ENCODE assay signal across 7 mouse cellular contexts in the genomic region with DNA sequence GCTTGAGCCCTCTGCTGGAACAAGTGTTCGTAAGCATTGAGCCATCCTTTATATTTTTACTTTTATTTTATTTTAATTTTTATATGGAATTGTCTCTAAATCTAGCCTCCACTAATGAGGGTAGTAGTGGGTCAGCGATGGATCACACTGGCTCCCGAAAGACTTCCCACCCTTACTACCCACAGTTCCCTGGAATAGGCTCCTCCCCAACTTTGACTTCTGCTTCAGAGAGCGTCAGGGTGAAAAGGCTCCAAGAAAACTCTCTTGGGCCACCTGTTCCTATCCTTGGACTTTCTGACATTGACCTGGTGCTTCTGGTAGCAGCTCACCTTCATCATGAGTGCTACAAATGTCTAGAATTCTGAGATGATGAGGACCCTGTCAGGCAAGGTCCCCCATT. TPM values are rescaled to one million over a fixed set of nuclear protein-coding genes. Genes with fewer than 3 reads are reported as not detected.
DNase-seq lines count a peak whose midpoint lies in the region; ATAC-seq and TF ChIP-seq lines count a peak whose summit lies in the region.

No protein-coding gene starts in this region.

- TF ChIP-seq EP300 in CH12.LX (IDR thresholded peaks at IDR 0.05; ENCODE audit: low read length) (no peak), ES-Bruce4 (IDR thresholded peaks at IDR 0.05; ENCODE audit: insufficient read depth, low read depth, low read length) (no peak)

- H3K4me2 ChIP-seq in CH12.LX (ENCODE audit: insufficient read depth, low read depth, poor library complexity, severe bottlenecking) = peak overlapping the region; percentile 90
- H3K4me2 ChIP-seq in forebrain, postnatal 0 days (ENCODE audit: low read depth) = peak overlapping the region; percentile 96
- peak overlapping the region; percentile 98 for H3K4me2 ChIP-seq in liver, embryonic 15.5 days

- dilution Hi-C loops in CH12.LX (cut with MboI; ENCODE audit: extremely low pct_ligation_motif_present, extremely low pct_unique_long_range_greater_than_20kb, low sequenced_read_pairs) = no loop called here

- WGBS in forebrain, postnatal 0 days = 4% methylated on average over 4 of the region's 4 CpGs
- 7% methylated on average over 4 of the region's 4 CpGs for WGBS in liver, embryonic 15.5 days (ENCODE audit: insufficient replicate concordance)

- TF ChIP-seq CTCF in CH12.LX (conservative IDR thresholded peaks at IDR 0.05 in 1 of 2, IDR thresholded peaks at IDR 0.05 in 1 of 2; ENCODE audit: low read depth in 2 of 2, low read length in 2 of 2) (no peak), ES-Bruce4 (IDR thresholded peaks at IDR 0.05; ENCODE audit: low read depth, low read length) (no peak)
- no peak for TF ChIP-seq CTCF in forebrain, postnatal 0 days (IDR thresholded peaks at IDR 0.05; ENCODE audit: low read depth)

- no peak for DNase-seq in CH12.LX (ENCODE audit: extremely low read depth)
- DNase-seq in forebrain, postnatal 0 days = no peak
- no peak for DNase-seq in gastrocnemius, postnatal 4 days (ENCODE audit: low spot score in 2 of 2)
- DNase-seq in urinary bladder, adult 2 months (ENCODE audit: low spot score) = no peak

- ATAC-seq in forebrain, postnatal 0 days = no peak
- ATAC-seq in liver, embryonic 15.5 days (ENCODE audit: insufficient read depth) = no peak
- ATAC-seq in activated CD4-positive, CD25-positive, alpha-beta regulatory T cell, adult 4 months = no peak

- H3K4me1 ChIP-seq in CH12.LX (ENCODE audit: control insufficient read depth in 1 of 2, insufficient read depth in 2 of 2) = peaks cover 11 to 13% of the 10 kb centered on the region in 2 experiments
- no peaks in the 10 kb centered on the region for H3K4me1 ChIP-seq in ES-Bruce4 (ENCODE audit: control insufficient read depth, insufficient read depth, low read length)
- H3K4me1 ChIP-seq in forebrain, postnatal 0 days (ENCODE audit: insufficient read depth) = peaks cover 8% of the 10 kb centered on the region
- H3K4me1 ChIP-seq in liver, embryonic 15.5 days (replicated peaks) = peaks cover 55% of the 10 kb centered on the region

- peak overlapping the region; percentile 20; the same call in 1 of the 2 replicates for H3K9ac ChIP-seq in CH12.LX (ENCODE audit: insufficient read depth, low read depth)
- peak overlapping the region; percentile 20 for H3K9ac ChIP-seq in ES-Bruce4 (ENCODE audit: low read depth, poor library complexity, severe bottlenecking)
- H3K9ac ChIP-seq in forebrain, postnatal 0 days = no peak overlapping the region
- H3K9ac ChIP-seq in liver, embryonic 15.5 days = no peak overlapping the region; the same call in 1 of the 2 replicates

- TF ChIP-seq POLR2A in CH12.LX (IDR thresholded peaks at IDR 0.05; ENCODE audit: low read depth, low read length) = no peak
- TF ChIP-seq POLR2A in ES-Bruce4 (IDR thresholded peaks at IDR 0.05; ENCODE audit: insufficient read depth, low read length) = peak; percentile 20

- no peak for TF ChIP-seq RAD21 in CH12.LX (IDR thresholded peaks at IDR 0.05; ENCODE audit: low read depth, low read length)

- H3K79me2 ChIP-seq in CH12.LX (replicated peaks; ENCODE audit: control insufficient read depth, extremely low read depth, insufficient read depth, poor library complexity, severe bottlenecking) = no peaks in the 10 kb centered on the region

- peaks cover 80% of the 10 kb centered on the region for H3K27me3 ChIP-seq in CH12.LX (replicated peaks)
- H3K27me3 ChIP-seq in ES-Bruce4 (ENCODE audit: control insufficient read depth, insufficient read depth, low read length, poor library complexity, severe bottlenecking) = no peaks in the 10 kb centered on the region
- no peaks in the 10 kb centered on the region for H3K27me3 ChIP-seq in forebrain, postnatal 0 days (ENCODE audit: insufficient read depth, low read length)
- peaks cover 12% of the 10 kb centered on the region for H3K27me3 ChIP-seq in liver, embryonic 15.5 days

- H3K36me3 ChIP-seq in CH12.LX (replicated peaks in 1 of 2; ENCODE audit: control insufficient read depth in 1 of 2, insufficient read depth in 1 of 2, low read length in 1 of 2) (no peaks in the 10 kb centered on the region), ES-Bruce4 (ENCODE audit: control insufficient read depth, insufficient read depth, low read length, poor library complexity, severe bottlenecking) (no peaks in the 10 kb centered on the region)
- H3K36me3 ChIP-seq in forebrain, postnatal 0 days (ENCODE audit: insufficient read depth) = peaks cover 4% of the 10 kb centered on the region; the same call in 1 of the 2 replicates
- no peaks in the 10 kb centered on the region for H3K36me3 ChIP-seq in liver, embryonic 15.5 days (replicated peaks)

- H3K4me3 ChIP-seq in CH12.LX (replicated peaks in 1 of 3; ENCODE audit: low read depth in 2 of 3, low read length in 2 of 3, poor library complexity in 1 of 3) (peak overlapping the region in 1 of 3 experiments; percentile 36), ES-Bruce4 (ENCODE audit: low read depth, low read length) (peak overlapping the region; percentile 69)
- H3K4me3 ChIP-seq in forebrain, postnatal 0 days (ENCODE audit: low read depth, low read length) = peak overlapping the region; percentile 79
- peak overlapping the region; percentile 79 for H3K4me3 ChIP-seq in liver, embryonic 15.5 days (replicated peaks)

- in situ Hi-C loops in CH12.LX (cut with MboI; ENCODE audit: low pct_ligation_motif_present, low pct_unique_long_range_greater_than_20kb, low sequenced_read_pairs) = loop anchor here (25.0 kb wide), 1 partner anchor 380 kb away; a partner anchor contains a TSS

- H3K27ac ChIP-seq in CH12.LX (ENCODE audit: insufficient read depth, low read depth) (no peak overlapping the region), ES-Bruce4 (ENCODE audit: insufficient read depth, low read length) (peak overlapping the region; percentile 68)
- H3K27ac ChIP-seq in forebrain, postnatal 0 days (ENCODE audit: low read depth, low read length) = no peak overlapping the region
- H3K27ac ChIP-seq in liver, embryonic 15.5 days (replicated peaks) = no peak overlapping the region

- H3K9me3 ChIP-seq in CH12.LX (replicated peaks; ENCODE audit: low read length) = no peaks in the 10 kb centered on the region
- H3K9me3 ChIP-seq in ES-Bruce4 (replicated peaks; ENCODE audit: control insufficient read depth, insufficient read depth, low read length, poor library complexity, severe bottlenecking) = no peaks in the 10 kb centered on the region
- H3K9me3 ChIP-seq in forebrain, postnatal 0 days (ENCODE audit: low read length) = no peaks in the 10 kb centered on the region
- H3K9me3 ChIP-seq in liver, embryonic 15.5 days (replicated peaks) = no peaks in the 10 kb centered on the region

TF ChIP-seq in CH12.LX, 34 proteins besides CTCF, POLR2A, EP300 and RAD21:
- TF ChIP-seq JUND (conservative IDR thresholded peaks at IDR 0.05; ENCODE audit: low read depth, low read length) = no peak
- 0 out of 2 replicates have a peak, but pooled peaks have one; percentile 21 for TF ChIP-seq MXI1 (IDR thresholded peaks at IDR 0.05; ENCODE audit: low read depth, low read length)

RNA-seq across cellular contexts. Expression of a gene that starts 0.8 kb away (rescaled TPM):
- total RNA-seq in CH12.LX (2012; rRNA removed) = 3.8 and 5.6 TPM in 2 replicates
- total RNA-seq in CH12.LX (2014; rRNA removed) = 0.95 and 1.3 TPM in 2 replicates
- 0.90 and 1.1 TPM in 2 replicates for polyA plus RNA-seq in CH12.LX (2012; ENCODE audit: insufficient read length, low read depth)
- polyA plus RNA-seq in ES-Bruce4 (2011; ENCODE audit: insufficient read depth, insufficient read length, low read depth, missing spikeins) = 7.9 and 9.0 TPM in 2 replicates
- total RNA-seq in forebrain, postnatal 0 days (2014; rRNA removed) = 18.9 and 26.9 TPM in 2 replicates
- polyA plus RNA-seq in forebrain, postnatal 0 days (2015; fragmentation: Nextera tagmentation; extraction: Ambion mirVana) = 22.8 and 24.6 TPM in 2 replicates
- polyA plus RNA-seq in liver, embryonic 15.5 days (2015; fragmentation: Nextera tagmentation; extraction: Ambion mirVana) = 9.1 and 10.4 TPM in 2 replicates
- total RNA-seq in gastrocnemius, postnatal 4 days (2021) = 1 to 10 TPM; 8.8 to 9.7 TPM
- 21.0 and 21.5 TPM in 2 replicates for polyA plus RNA-seq in urinary bladder, adult 2 months (2012; rRNA removed)
- polyA plus RNA-seq in activated CD4-positive, CD25-positive, alpha-beta regulatory T cell, adult 4 months (2017; shearing (Covaris generic)) = 1 to 10 TPM; 2.3 to 2.9 TPM

RNA-seq across cellular contexts. Expression of a gene that starts 21.3 kb away (rescaled TPM):
- total RNA-seq in CH12.LX (2012; rRNA removed) = 9.5 and 10.2 TPM in 2 replicates
- total RNA-seq in CH12.LX (2014; rRNA removed) = 4.6 and 5.0 TPM in 2 replicates
- 4.7 and 5.4 TPM in 2 replicates for polyA plus RNA-seq in CH12.LX (2012; ENCODE audit: insufficient read length, low read depth)
- 14.7 and 17.0 TPM in 2 replicates for polyA plus RNA-seq in ES-Bruce4 (2011; ENCODE audit: insufficient read depth, insufficient read length, low read depth, missing spikeins)
- total RNA-seq in forebrain, postnatal 0 days (2014; rRNA removed) = 23.1 and 28.7 TPM in 2 replicates
- 12.7 and 17.4 TPM in 2 replicates for polyA plus RNA-seq in forebrain, postnatal 0 days (2015; fragmentation: Nextera tagmentation; extraction: Ambion mirVana)
- polyA plus RNA-seq in liver, embryonic 15.5 days (2015; fragmentation: Nextera tagmentation; extraction: Ambion mirVana) = 2.0 and 2.5 TPM in 2 replicates
- total RNA-seq in gastrocnemius, postnatal 4 days (2021) = 10 to 100 TPM; 20.0 to 22.0 TPM
- polyA plus RNA-seq in urinary bladder, adult 2 months (2012; rRNA removed) = 15.1 and 15.9 TPM in 2 replicates
- polyA plus RNA-seq in activated CD4-positive, CD25-positive, alpha-beta regulatory T cell, adult 4 months (2017; shearing (Covaris generic)) = 1 to 10 TPM; 4.1 to 4.7 TPM

RNA-seq across cellular contexts. Expression of a gene that starts 21.3 kb away (rescaled TPM):
- total RNA-seq in CH12.LX (2012; rRNA removed) (2,275 and 2,528 TPM in 2 replicates), CH12.LX (2014; rRNA removed) (1,298 and 1,607 TPM in 2 replicates)
- polyA plus RNA-seq in CH12.LX (2012; ENCODE audit: insufficient read length, low read depth) (87.8 and 91.3 TPM in 2 replicates), ES-Bruce4 (2011; ENCODE audit: insufficient read depth, insufficient read length, low read depth, missing spikeins) (114 and 117 TPM in 2 replicates)
- 266 and 507 TPM in 2 replicates for total RNA-seq in forebrain, postnatal 0 days (2014; rRNA removed)
- 102 and 129 TPM in 2 replicates for polyA plus RNA-seq in forebrain, postnatal 0 days (2015; fragmentation: Nextera tagmentation; extraction: Ambion mirVana)
- polyA plus RNA-seq in liver, embryonic 15.5 days (2015; fragmentation: Nextera tagmentation; extraction: Ambion mirVana) = 79.8 and 80.2 TPM in 2 replicates
- total RNA-seq in gastrocnemius, postnatal 4 days (2021) = 100 to 1,000 TPM; 212 to 221 TPM
- 1,100 and 1,122 TPM in 2 replicates for polyA plus RNA-seq in urinary bladder, adult 2 months (2012; rRNA removed)
- polyA plus RNA-seq in activated CD4-positive, CD25-positive, alpha-beta regulatory T cell, adult 4 months (2017; shearing (Covaris generic)) = 100 to 1,000 TPM in 1 of 2 experiments, 10 to 100 TPM in 1; 52.9 to 648 TPM

Comparison
In these comparisons a context has a peak if more than half of its experiments do, and no peak if none do; other contexts are left out.
1. H3K9ac ChIP-seq: peak in CH12.LX (single experiment) and ES-Bruce4 (single experiment); none in forebrain, postnatal 0 days (single experiment) and liver, embryonic 15.5 days (single experiment).
2. Peak in every context shown above with its lines, with median percentiles within 50 percentile points of each other: H3K4me2 ChIP-seq.